Mouse (Mus musculus) brown adipose tissue, adult 24 weeks (tissue): ENCODE measurements around the gene Selp. TPM values are rescaled to one million over a fixed set of nuclear protein-coding genes. Genes with fewer than 3 reads are reported as not detected.

Experiments used
- H3K27ac ChIP-seq: fragments of 200-500 bp; replicated peaks from 2 replicates; pipeline ENCODE4 v1.5.1; 2012; ENCODE audit warnings: low read depth, mild to moderate bottlenecking, low read length
- H3K4me1 ChIP-seq: fragments of 200-500 bp; 2 replicates; pipeline ENCODE4 v1.6.1; 2012; ENCODE audit warnings: low read length, mixed read lengths; ENCODE audit not compliant: control insufficient read depth, insufficient read depth, insufficient read length
- H3K4me3 ChIP-seq: fragments of 200-500 bp; 2 replicates; pipeline ENCODE4 v1.5.1; 2012; ENCODE audit warnings: low read depth, mild to moderate bottlenecking, low read length, moderate library complexity; ENCODE audit not compliant: insufficient read depth
- polyA plus RNA-seq: library from polyadenylated mRNA; stranded (reverse); fragments of >200 nt; gene quantifications from 2 replicates; pipeline ENCODE4 v1.2.4, GENCODE M21; 2012; ENCODE audit not compliant: missing spikeins, insufficient read depth, insufficient read length

Gene Selp
- polyA plus RNA-seq, 1 experiment: 1.7 TPM

GRCm38 (mm10) chr1:164184142-164184870 is 69.2 kb downstream of the Selp start:
- H3K27ac ChIP-seq: no peak overlapping the region
- peak overlapping the region; percentile 43 for H3K4me3 ChIP-seq
- H3K4me1 ChIP-seq: no peaks in the 10 kb centered on the region

- no peak overlapping the region for H3K27ac ChIP-seq
These were observed 69.8 kb downstream of the Selp start for GRCm38 (mm10) chr1:164184871-164185223.

GRCm38 (mm10) chr1:164185316-164185715 is 70.3 kb downstream of the Selp start:
- no peak overlapping the region for H3K4me3 ChIP-seq
- no peaks in the 10 kb centered on the region for H3K4me1 ChIP-seq
- H3K27ac ChIP-seq: no peak overlapping the region

More at GRCm38 (mm10) chr1:164184871-164185223, 69.8 kb downstream of the Selp start:
- no peaks in the 10 kb centered on the region for H3K4me1 ChIP-seq
- H3K4me3 ChIP-seq: no peak overlapping the region

GRCm38 (mm10) chr1:164187002-164187560 is 72.0 kb downstream of the Selp start:
- Histone ChIP-seq H3K4me3 (no peak overlapping the region), H3K27ac (no peak overlapping the region), H3K4me1 (no peaks in the 10 kb centered on the region)

- no peaks in the 10 kb centered on the region for H3K4me1 ChIP-seq
- no peak overlapping the region for H3K27ac ChIP-seq
- no peak overlapping the region for H3K4me3 ChIP-seq
These were observed 84.5 kb downstream of the Selp start for GRCm38 (mm10) chr1:164199551-164199950.

Other genes with a start within 250 kb of the Selp start
- gene Scyl3, start 186.2 kb upstream of the Selp start, polyA plus RNA-seq: 6.2 and 6.3 TPM in 2 replicates
- not detected in 2 replicates for gene BC055324, start 120.5 kb upstream of the Selp start, polyA plus RNA-seq
- 2.3 and 5.1 TPM in 2 replicates for gene Mettl18, start 120.4 kb upstream of the Selp start, polyA plus RNA-seq
- 0.38 TPM in 1 of 2 replicates, not detected in the other for gene Sele, start 67.0 kb upstream of the Selp start, polyA plus RNA-seq
- gene Sell, start 53.3 kb upstream of the Selp start, polyA plus RNA-seq: 1.3 TPM in 1 of 2 replicates, not detected in the other
- 0.25 and 0.40 TPM in 2 replicates for gene F5, start 36.6 kb downstream of the Selp start, polyA plus RNA-seq
- 3.5 and 4.1 TPM in 2 replicates for gene Slc19a2, start 133.8 kb downstream of the Selp start, polyA plus RNA-seq
- gene Ccdc181, start 160.3 kb downstream of the Selp start, polyA plus RNA-seq: 7.7 and 8.3 TPM in 2 replicates
- 16.1 and 20.5 TPM in 2 replicates for gene Nme7, start 188.9 kb downstream of the Selp start, polyA plus RNA-seq
- 15.7 and 16.9 TPM in 2 replicates for gene Blzf1, start 192.2 kb downstream of the Selp start, polyA plus RNA-seq